Mouse (Mus musculus): ENCODE data around the gene Gm21319.
"Not testable (repeated sequence)": the region's sequence is repeated elsewhere in the genome, so short reads cannot be mapped to it uniquely, and the experiment has no call there.

Gm21319 gene

DNA sequence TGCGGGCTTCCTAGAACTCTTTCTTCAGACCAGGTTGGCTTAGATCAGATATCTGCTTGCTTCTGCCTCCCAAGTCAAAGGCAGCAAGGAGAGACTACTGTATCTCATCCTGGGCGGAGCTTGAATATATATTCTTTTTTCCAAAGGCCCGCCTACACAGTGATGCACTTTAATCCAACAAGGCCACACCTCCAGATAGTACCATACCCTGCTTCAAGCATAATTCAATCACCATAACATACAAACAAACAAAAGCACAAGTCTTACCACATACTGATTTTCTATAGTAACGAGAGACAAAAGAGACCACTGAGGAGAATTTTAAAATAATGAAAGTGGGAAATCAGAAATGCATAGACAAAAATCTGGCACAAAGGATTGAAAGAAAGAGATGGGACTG lies at the start of gene Gm21319:
TSS of gene Gm21319 (minus strand) at position 101 of the 400 bp plus-strand sequence.
- DNase-seq (ENCODE audit: extremely low read depth, low read depth) = not testable (repeated sequence)

DNA sequence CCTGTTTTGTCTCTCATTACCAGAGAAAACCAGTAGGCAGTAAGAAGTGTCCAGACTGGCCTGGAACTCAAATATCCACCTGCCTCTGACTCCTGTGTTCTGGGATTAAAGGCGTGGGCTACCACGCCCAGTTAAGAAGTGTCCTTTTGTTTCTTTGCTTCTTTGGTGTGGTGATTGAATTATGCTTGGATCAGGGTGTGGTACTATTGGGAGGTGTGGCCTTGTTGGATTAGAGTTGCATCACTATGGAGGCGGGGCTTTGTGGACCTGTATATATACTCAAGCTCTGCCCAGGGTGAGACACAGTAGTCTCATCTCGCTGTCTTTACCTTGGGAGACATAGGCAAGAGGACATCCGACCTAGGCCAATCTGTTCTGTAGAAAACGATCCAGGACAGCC lies 40.7 kb upstream of the Gm21319 start, which contains the start of gene BB287469:
TSS of gene BB287469 (plus strand) at position 301 of the 400 bp plus-strand sequence.
- not testable (repeated sequence) for DNase-seq (ENCODE audit: extremely low read depth, low read depth)

DNA sequence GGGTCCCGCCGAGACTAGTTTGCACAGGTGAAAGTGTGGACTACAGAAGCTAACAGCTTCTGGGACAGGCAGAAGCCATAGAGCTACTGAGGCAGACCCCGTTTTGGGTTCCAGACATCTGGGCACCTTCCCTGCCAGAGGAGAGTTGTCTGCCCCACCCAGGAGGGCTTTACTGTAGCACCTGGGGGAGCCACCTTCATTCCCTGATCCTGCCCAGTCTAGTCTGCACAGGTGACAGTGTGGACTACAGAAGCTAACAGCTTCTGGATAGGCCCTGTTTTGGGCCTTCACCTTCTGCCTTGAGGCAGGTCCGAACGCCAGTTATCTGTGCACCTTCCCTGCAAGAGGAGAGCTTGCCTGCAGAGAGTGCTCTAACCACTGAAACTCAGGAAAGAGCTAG lies 22.4 kb upstream of the Gm21319 start:
- not testable (repeated sequence) for DNase-seq (ENCODE audit: extremely low read depth, low read depth)

DNA sequence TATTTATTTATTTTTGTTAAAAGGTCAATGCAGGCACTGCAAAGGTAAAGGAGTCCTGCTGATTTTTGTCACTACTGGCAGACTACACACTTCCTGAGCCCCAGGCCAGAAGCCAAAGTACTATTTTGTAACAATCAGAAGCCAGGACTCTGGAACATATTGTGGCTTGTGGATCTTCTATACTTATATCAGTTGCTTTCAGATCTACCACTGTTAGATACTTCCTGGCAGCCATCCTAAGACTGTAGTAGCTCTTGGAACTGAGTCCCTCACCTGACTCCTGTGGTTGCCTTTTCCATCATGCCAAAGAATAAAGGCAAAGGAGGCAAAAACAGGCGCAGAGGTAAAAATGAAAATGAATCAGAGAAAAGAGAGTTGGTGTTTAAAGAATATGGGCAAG lies 19.7 kb upstream of the Gm21319 start, which contains the start of gene Gm21936:
TSS of gene Gm21936 (plus strand) at position 301 of the 400 bp plus-strand sequence.
- not testable (repeated sequence) for DNase-seq (ENCODE audit: extremely low read depth, low read depth)

Data from MEL-GATA-1-ER (cell line).